Mouse (Mus musculus) intestine, postnatal 0 days (tissue): ENCODE measurements around the gene Olfr370. TPM values are rescaled to one million over a fixed set of nuclear protein-coding genes. Genes with fewer than 3 reads are reported as not detected.

Experiments used
- ATAC-seq: fragments of 200-750 bp; cut with Nextera tagmentation; 2 replicates; pipeline ENCODE4 v1.8.0; 2017; ENCODE audit warnings: mild to moderate bottlenecking, moderate TSS enrichment, moderate library complexity
- H3K27ac ChIP-seq: fragments of 300-500 bp; sonication (generic); 2 replicates; pipeline ENCODE4 v1.5.1; 2014; ENCODE audit warnings: mild to moderate bottlenecking, low read depth, low read length, moderate library complexity
- H3K27me3 ChIP-seq: fragments of 300-500 bp; sonication (generic); replicated peaks from 2 replicates; pipeline ENCODE4 v1.6.1; 2014; ENCODE audit warnings: low read length, mixed read lengths; ENCODE audit not compliant: control insufficient read depth, insufficient read depth
- H3K36me3 ChIP-seq: fragments of 300-500 bp; sonication (generic); 2 replicates; pipeline ENCODE4 v1.6.1; 2014; ENCODE audit warnings: mild to moderate bottlenecking, moderate library complexity; ENCODE audit not compliant: control insufficient read depth, insufficient read depth
- H3K4me1 ChIP-seq: fragments of 300-500 bp; sonication (generic); replicated peaks from 2 replicates; pipeline ENCODE4 v1.6.1; 2014; ENCODE audit warnings: antibody characterized with exemption, low read length, mixed read lengths; ENCODE audit not compliant: control insufficient read depth, insufficient read depth
- H3K4me2 ChIP-seq: fragments of 300-500 bp; sonication (generic); replicated peaks from 2 replicates; pipeline ENCODE4 v1.6.1; 2014; ENCODE audit warnings: low read depth, mild to moderate bottlenecking, moderate library complexity
- H3K4me3 ChIP-seq: fragments of 300-500 bp; sonication (generic); 2 replicates; pipeline ENCODE4 v1.5.1; 2014; ENCODE audit warnings: low read depth, low read length
- H3K9ac ChIP-seq: fragments of 300-500 bp; sonication (generic); 2 replicates; pipeline ENCODE4 v1.6.1; 2014; ENCODE audit warnings: mild to moderate bottlenecking, low read depth, low read length
- H3K9me3 ChIP-seq: fragments of 300-500 bp; sonication (generic); 2 replicates; pipeline ENCODE4 v1.6.1; 2016; ENCODE audit warnings: mixed run types; ENCODE audit not compliant: control insufficient read depth
- CTCF ChIP-seq: sonication (generic); IDR thresholded peaks from 2 replicates; pipeline ENCODE4 v1.5.1; 2016; ENCODE audit warnings: low read depth, mild to moderate bottlenecking, control low read depth, antibody characterized with exemption, moderate library complexity
- WGBS: fragments of 180-500 bp; shearing (Covaris S2); extraction: QIAGEN DNeasy Blood & Tissue Kit; methylation state at CpG from one replicate; pipeline ENCODE4 v1.1.7; 2014; 5-methylcytosine and 5-hydroxymethylcytosine counted together
- polyA plus RNA-seq: library from polyadenylated mRNA; unstranded; fragments of >200 nt; fragmentation: Nextera tagmentation; extraction: Ambion mirVana; gene quantifications from 2 replicates; pipeline ENCODE4 v1.2.1, GENCODE M21; 2015

The Olfr370 gene
- polyA plus RNA-seq, 1 experiment from 2014 or later: not detected

- H3K4me3 ChIP-seq: no peak overlapping the region
- H3K9ac ChIP-seq: no peak overlapping the region
- no peaks in the 10 kb centered on the region for H3K9me3 ChIP-seq
- H3K4me1 ChIP-seq: no peaks in the 10 kb centered on the region; the same call in 1 of the 2 replicates
- no peaks in the 10 kb centered on the region for H3K27me3 ChIP-seq
- H3K4me2 ChIP-seq: no peak overlapping the region
- no peak for ATAC-seq
- no peak overlapping the region for H3K27ac ChIP-seq
- no peaks in the 10 kb centered on the region for H3K36me3 ChIP-seq
- 79% methylated on average over 4 of the region's 4 CpGs for WGBS
- no peak for TF ChIP-seq CTCF
Observed at GRCm38 (mm10) chr8:83563246-83563645, 27.7 kb downstream of the Olfr370 start.

- peak; percentile 65 for TF ChIP-seq CTCF
- H3K27me3 ChIP-seq: no peaks in the 10 kb centered on the region
- no peak overlapping the region for H3K9ac ChIP-seq
- ATAC-seq: no peak
- H3K27ac ChIP-seq: no peak overlapping the region
- no peak overlapping the region for H3K4me3 ChIP-seq
- H3K9me3 ChIP-seq: no peaks in the 10 kb centered on the region
- peak overlapping the region; percentile 78; the same call in 1 of the 2 replicates for H3K4me2 ChIP-seq
- H3K4me1 ChIP-seq: no peaks in the 10 kb centered on the region; the same call in 1 of the 2 replicates
- 76% methylated on average over 9 of the region's 9 CpGs for WGBS
- H3K36me3 ChIP-seq: peaks cover 14% of the 10 kb centered on the region; the same call in 1 of the 2 replicates
Observed at GRCm38 (mm10) chr8:83565731-83566375, 30.3 kb downstream of the Olfr370 start.

GRCm38 (mm10) chr8:83566469-83567395 lies 31.2 kb downstream of the Olfr370 start, which contains the start of gene Ndufb7:
Gene Ndufb7, plus strand, starts transcription at chr8:83566671.
- Histone ChIP-seq H3K4me2 (peak within 1 kb of the TSS; percentile 78), H3K27ac (peak within 1 kb of the TSS; percentile 79), H3K4me3 (peak within 1 kb of the TSS; percentile 78), H3K27me3 (no peaks in the 10 kb centered on the region), H3K9me3 (no peaks in the 10 kb centered on the region), H3K4me1 (no peaks in the 10 kb centered on the region; the same call in 1 of the 2 replicates), H3K9ac (peak within 1 kb of the TSS; percentile 85), H3K36me3 (peaks cover 22% of the 10 kb centered on the region)
- peak; percentile 100 for TF ChIP-seq CTCF
- WGBS: under 1% methylated on average over 48 of the region's 48 CpGs
- peak; percentile 84 for ATAC-seq

- Histone ChIP-seq H3K27ac (no peak overlapping the region), H3K9me3 (no peaks in the 10 kb centered on the region), H3K4me3 (peak overlapping the region; percentile 78), H3K27me3 (no peaks in the 10 kb centered on the region), H3K4me1 (no peaks in the 10 kb centered on the region; the same call in 1 of the 2 replicates), H3K4me2 (peak overlapping the region; percentile 78), H3K36me3 (peaks cover 31% of the 10 kb centered on the region), H3K9ac (peak overlapping the region; percentile 85; the same call in 1 of the 2 replicates)
- TF ChIP-seq CTCF: no peak
- no peak for ATAC-seq
- 55% methylated on average over 3 of the region's 3 CpGs for WGBS
Observed at GRCm38 (mm10) chr8:83567668-83568067, 32.1 kb downstream of the Olfr370 start.

- H3K9ac ChIP-seq: 0 out of 2 replicates have a peak overlapping the region, but pooled peaks have one; percentile 85
- WGBS: 64% methylated on average over 5 of the region's 5 CpGs
Observed at GRCm38 (mm10) chr8:83568128-83568527, 32.5 kb downstream of the Olfr370 start.

GRCm38 (mm10) chr8:83568755-83569154 lies 33.2 kb downstream of the Olfr370 start:
- Histone ChIP-seq H3K27me3 (no peaks in the 10 kb centered on the region), H3K9me3 (no peaks in the 10 kb centered on the region), H3K27ac (no peak overlapping the region), H3K9ac (0 out of 2 replicates have a peak overlapping the region, but pooled peaks have one; percentile 17), H3K4me1 (no peaks in the 10 kb centered on the region; the same call in 1 of the 2 replicates), H3K4me3 (no peak overlapping the region), H3K36me3 (peaks cover 41% of the 10 kb centered on the region), H3K4me2 (no peak overlapping the region)
- 74% methylated on average over 5 of the region's 5 CpGs for WGBS
- ATAC-seq: no peak
- no peak for TF ChIP-seq CTCF

More at GRCm38 (mm10) chr8:83568128-83568527, 32.5 kb downstream of the Olfr370 start:
- peak overlapping the region; percentile 78 for H3K4me2 ChIP-seq
- H3K9me3 ChIP-seq: no peaks in the 10 kb centered on the region
- H3K27me3 ChIP-seq: no peaks in the 10 kb centered on the region
- no peaks in the 10 kb centered on the region; the same call in 1 of the 2 replicates for H3K4me1 ChIP-seq
- TF ChIP-seq CTCF: no peak
- H3K4me3 ChIP-seq: no peak overlapping the region
- peaks cover 36% of the 10 kb centered on the region for H3K36me3 ChIP-seq
- no peak overlapping the region for H3K27ac ChIP-seq
- no peak for ATAC-seq
